Mouse (Mus musculus) lung, postnatal 10 days (tissue): ENCODE data around the gene Sept9.

Source experiments
- DNase-seq: peaks from one replicate; pipeline ENCODE4 v3.0.0; 2021

Sept9 gene

DNA sequence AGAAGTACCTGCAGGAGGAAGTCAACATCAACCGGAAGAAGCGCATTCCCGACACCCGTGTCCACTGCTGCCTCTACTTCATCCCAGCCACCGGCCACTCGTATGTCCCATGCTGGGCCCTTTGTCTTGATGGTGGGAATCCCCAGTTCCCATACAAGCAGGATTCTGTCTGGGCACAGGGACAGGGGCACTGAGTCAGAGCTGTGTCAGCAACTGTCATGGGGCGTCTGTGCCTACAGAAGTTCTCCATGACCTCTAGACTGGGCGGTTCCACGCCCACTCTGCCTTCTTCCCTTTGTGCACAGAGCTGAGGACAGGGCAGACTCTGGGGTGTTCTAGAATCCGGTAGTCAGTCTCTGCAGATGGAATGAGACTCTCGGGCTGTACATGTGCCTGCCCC lies 153.7 kb downstream of the Sept9 start:
- DNase-seq = no peak

DNA sequence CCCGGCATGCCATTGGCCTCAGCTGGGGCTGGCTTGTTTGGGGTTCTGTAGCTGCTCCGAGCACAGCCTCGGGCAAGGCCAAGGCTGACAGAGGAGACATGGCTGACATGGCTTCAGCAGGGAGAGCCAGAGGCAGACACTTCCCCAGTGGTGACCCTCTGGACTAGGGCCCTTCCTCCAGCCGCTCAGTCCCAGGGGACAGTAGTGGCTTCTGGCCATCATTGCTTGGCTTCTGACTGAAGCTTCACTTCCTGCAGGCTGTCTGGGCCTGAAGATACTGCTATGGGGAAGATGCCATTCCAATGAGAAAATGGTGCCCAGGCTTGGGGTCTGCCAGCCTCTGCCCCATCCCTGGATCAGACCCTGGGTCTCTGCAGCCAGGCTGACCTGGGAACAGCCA lies 154.6 kb downstream of the Sept9 start:
- peak; percentile 79 for DNase-seq

DNA sequence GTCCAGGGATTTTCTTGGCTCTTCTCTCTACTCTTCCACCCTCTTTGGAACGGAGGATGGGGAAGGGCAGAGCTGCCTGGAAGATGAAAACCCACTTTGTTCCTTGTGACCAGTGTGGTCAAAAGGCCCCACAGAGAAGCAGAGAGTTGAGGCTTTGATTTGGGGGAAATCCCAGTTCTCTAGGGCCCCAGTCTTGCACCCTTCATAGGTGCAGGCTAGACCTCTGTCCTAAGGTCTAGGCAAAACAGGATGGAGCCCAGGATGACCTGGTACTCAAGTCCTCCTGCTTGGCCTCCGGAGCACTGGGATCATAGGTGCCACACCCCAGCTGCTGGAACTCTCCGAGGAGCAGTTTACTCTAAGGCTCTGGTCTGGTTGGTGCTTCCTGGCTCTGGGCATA lies 157.5 kb downstream of the Sept9 start:
- no peak for DNase-seq

DNA sequence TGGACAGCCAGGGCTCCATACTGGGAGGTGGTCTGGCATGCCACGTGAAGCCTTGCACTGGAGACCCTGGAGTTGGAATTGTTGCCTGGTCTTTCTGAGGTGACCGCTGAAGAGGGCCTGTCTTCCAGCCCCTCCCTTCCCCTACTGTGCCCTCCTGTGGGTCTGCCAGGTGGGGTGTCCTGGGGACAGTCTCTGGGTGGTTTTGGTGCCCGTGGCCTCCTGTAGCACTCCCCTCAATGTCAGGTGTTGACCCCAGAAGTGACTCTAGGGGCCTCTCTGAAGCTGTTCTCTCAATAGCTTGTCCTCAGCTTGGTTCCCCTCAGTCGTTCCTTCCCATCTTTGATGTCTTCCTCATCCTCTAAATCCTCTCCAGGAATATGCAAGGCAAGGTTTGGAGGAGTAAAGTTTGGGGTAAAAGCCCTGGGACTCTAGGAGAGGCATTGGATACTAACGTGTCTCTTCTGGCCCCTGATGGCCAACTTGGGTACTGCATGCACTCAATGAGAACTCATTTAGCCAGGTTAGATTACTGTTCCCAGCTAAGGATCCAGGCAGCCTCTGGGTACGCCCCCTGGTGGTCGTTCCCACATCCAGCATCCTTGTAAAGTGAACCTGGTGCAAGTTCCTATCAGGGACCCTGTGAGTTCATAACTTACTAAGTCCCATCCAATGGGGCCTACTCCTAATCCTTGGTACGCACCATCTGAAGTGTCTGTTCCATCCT lies 158.6 kb downstream of the Sept9 start:
- DNase-seq = peak; percentile 97

DNA sequence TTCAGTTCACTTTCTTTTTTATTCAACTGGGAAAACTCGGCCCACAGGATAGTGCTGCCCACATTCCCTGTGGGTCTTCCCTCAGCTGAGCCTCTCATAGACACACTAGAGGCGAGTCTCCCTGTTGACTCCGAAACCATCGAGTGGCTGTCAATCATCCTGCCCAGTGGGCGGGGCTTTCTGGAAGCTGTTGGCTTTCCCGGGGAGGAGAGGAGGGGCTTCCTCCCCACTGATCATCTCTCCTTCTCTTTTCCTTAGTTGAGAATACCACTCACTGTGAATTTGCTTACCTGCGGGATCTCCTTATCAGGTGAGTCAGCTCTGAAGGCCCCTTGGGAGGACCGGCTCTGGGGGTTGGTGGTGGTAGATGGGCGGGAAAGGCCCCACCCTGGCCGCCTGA lies 159.7 kb downstream of the Sept9 start:
- no peak for DNase-seq

DNA sequence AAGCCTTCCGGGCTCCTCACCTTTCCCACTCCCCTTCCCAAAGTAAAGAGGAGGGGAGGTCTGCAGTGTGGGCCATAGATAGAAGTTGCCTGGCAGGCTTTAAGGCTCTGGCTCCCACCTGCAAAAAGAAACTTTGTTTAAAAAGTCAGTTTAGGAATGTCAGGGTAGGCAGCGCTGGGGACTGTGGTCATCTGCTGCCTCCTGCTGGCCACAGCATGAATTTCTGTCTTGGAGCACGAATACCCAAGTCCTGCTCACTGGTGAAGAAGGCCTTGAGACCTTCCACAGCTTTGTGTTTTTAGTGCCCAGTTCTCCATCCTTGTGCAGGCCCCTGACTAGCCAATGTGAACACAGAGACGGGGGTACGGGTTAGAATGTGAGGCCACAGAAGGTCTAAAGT lies 160.4 kb downstream of the Sept9 start:
- DNase-seq = peak; percentile 85

DNA sequence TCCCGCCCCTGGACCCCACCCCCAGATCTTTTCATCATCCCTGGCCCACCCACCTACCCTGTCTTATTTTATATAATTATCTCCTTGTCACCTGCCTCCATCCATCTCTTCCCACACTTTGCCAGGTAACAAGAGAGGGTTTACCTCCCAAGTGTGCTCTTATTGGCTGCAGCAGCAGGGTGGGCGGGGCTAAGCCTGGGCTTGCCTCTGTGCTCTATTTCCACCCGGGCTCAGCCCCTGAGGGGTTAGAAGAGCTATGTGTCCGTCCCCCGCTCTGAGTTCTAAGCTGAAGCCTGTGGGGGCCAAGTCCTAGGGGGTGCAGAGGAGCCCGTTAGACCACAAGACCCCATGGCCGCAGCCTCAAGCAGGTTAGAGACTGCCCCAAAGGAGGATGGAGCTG lies 161.1 kb downstream of the Sept9 start:
- no peak for DNase-seq

DNA sequence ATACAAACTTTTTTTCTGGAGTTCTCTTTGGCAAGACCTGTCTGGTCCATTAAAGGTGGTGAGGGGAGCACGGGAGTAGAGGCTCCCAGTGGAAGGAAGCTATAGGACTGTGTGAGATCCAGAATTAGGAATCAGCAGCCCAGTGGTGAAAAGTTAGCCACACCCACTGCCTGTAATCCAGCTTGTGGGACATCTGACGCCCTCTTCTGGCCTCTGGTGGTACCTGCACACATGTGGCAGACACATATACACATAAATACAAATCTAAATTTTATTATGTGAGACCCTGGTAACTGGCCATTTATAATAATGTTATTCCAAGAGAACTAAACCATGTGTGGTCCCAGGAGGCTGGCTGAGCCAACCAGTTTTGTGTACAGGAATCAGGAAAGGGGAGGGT lies 162.8 kb downstream of the Sept9 start:
- DNase-seq = no peak

DNA sequence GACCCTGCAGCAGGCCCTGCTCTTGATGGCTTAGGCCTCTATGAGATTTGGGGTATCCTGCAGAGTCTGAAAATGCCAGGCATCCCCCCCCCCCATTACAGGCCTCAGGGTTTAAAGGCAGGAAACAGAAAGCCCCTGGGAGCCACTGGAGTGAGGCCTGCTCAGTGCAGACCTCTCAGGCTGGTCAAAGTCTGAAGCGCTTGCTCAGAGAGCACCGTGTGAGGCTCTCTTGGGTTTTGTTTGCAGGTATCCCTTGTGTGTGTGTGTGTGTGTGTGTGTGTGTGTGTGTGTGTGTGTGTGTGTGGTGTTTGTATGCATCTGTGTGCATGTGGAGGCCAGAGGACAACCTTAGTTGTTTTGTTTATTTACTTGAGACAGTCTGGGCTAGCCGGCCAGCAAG lies 164.5 kb downstream of the Sept9 start:
- no peak for DNase-seq

DNA sequence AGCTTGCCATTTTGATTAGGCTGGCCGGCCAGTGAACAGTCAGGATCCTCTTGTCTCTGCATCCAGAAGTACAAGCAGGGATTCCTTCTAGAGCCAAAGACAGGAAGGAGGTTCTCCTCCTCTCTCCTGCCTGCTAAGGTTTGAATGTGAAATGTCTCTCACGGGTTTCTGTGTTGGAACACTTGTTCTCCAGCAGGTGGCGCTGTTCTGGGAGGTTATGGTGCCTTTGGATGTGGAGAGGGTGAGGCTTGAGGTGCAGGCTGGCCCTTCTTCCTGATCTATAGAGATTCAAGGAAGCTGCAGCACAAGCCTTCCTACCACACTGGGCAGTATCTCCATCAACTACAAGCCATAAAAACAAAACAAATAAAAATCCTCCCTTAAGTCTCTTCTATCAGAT lies 167.0 kb downstream of the Sept9 start:
- DNase-seq = peak; percentile 61

DNA sequence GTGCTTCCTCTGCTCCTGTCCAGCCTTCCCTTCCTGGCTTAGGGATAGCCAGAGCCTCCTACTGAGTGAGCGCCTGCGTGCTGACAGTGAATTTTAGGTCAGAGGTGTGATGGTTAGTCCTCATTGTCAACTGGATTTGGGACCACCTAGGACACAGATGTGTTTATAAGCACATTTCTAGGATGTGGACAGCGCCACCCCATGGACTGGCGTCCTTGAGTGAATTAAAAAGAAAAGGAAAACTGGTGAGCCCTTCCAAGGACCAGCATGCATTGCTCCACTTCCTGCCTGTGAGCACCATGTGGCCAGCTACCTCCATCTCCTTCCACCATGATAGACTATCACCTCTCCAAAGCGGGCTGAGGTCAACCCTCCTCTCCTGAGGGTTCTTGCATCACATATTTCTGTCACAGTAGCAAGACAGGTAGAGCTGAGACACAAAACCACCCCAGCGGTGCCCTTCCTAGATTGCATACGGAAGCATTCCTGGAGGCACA lies 167.4 kb downstream of the Sept9 start:
- DNase-seq = no peak

DNA sequence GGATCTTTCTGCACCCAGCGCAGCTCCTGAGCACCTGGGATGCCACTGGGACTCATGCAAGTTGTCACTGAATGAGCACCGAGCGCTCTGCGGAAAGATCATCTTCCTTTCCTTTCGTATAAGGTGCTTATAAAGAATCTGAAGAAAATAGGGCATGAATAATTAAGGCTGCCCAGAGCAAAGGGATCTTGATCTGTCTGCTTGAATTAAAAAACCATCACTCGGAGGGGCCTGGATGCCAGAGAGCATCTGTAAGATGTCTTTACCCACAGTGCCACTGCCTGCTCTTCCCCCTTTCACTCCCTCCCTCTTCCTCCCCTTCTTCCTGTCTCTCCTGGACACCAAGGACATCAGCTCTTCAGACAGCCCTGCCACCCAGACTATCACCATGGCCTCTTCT lies 168.5 kb downstream of the Sept9 start:
- no peak for DNase-seq

DNA sequence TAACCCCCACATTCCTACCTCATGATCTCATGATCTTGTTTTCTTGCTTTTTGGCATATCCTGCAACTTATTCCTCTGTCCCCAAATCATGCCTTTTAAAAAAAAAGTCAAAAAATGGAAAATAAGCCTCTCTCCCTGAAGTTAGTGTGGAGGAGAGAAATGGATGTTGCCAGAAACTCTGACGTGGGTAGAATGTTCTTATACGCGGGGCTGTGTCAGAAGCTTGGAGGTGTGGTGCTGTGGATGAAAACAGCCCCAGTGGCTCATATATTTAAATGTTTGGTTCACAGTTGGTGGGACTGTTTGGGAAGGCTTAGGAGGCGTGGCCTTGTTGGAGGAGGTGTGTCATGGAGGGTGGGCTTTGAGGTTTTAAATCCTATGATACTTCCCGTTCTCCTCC lies 169.9 kb downstream of the Sept9 start:
- no peak for DNase-seq

DNA sequence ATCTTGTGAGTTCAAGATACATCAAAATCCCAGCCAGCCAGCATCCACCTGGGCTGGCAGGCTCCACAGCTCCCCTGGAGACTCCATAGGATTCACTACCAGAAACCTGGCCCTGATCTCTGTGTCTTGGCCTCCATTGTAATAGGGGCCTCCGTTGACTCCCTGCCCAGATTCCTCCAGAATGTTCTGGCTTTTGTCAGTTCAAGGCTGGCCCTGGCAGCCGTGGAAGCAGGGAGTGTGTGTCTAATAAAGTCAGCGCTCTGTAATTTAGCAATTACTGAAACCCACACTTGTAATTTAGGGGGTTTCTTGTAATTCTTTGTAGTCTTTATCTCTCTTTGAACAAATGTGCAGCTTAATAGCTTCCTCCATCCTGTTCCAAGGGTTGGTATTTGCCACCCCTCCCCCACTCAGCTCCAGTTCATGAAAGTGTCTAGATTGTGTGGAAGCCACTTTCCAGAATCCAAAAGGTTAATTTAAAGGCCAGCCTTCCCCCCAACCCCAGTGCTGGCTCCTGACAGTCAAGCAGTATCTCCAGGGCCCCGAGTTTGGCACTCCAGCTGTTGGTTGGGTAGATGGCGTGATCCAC lies 170.9 kb downstream of the Sept9 start:
- no peak for DNase-seq

DNA sequence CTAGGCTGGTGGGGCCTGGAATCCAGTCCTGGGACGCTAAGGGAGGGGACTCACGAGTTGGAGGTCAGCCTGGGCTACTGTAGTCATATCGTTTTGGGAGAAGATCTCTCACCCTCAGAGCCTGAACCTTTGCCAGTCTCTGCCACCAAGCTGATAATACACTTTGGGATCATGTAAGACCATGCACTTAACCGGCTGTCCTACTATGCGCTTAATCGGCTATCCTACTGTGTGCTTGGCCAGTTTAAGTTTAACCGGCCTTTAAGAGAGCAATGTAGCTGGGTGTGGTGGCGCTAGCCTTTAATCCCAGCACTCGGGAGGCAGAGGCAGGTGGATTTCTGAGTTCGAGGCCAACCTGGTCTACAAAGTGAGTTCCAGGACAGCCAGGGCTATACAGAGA lies 173.1 kb downstream of the Sept9 start:
- no peak for DNase-seq

DNA sequence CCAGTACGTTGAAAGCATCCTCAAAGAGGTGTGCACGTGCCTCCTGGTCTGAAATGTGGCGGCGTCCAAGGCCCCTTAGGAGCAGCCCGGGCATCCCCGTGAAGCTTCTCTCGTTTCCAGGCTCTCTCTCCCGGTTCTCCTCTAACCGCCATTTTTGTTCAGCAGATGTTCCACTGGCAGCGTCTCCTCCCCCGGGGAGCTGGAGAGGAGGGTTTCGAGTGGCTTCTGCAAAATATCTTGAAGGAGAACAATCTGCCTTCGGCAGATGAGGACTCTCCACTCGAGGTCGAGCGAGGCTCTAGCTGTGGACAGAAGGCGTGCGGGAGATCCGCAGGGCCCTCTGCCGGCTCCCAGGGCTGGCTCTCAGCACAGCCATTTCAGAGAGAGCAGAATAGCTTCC lies 173.7 kb downstream of the Sept9 start:
- no peak for DNase-seq

DNA sequence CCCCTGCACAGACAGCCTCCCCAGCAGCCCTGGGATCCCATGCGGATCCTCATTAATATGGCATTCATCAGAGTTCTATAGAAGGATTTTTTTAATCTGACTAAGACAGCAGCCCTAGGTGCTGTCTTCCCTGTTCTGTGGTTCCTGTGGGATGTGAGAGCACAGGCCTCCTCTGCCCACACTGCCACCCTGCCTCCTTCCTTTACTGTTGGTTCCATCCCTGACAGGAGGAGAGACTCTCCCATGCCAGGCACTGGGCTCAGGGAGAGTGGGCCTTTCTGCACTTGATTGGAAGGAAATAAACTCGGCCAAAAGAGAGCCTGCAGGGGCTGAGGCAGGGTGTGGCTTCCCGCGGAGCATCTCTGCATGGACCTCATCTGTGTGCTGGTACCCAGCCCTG lies 174.4 kb downstream of the Sept9 start:
- no peak for DNase-seq

DNA sequence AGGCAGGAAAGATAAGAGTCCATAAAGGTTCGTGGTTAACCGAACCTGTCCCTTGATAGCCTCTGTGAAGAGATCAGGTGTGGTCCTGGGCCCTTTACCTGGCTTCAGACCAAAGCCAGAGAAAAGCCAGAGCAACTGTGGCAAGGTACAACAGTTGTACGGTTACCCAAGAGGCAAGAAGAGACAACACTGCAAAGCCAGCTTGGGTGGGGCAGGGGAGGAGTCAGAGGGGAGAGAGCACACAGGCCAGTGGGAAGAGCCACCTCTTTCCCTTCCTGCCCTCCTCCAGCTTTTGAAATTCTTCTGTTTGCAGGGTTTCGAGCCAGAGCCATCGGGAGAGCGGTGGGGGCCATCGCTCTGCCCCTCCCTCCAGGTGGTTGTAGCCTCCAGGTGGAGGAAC lies 174.8 kb downstream of the Sept9 start:
- DNase-seq = no peak

DNA sequence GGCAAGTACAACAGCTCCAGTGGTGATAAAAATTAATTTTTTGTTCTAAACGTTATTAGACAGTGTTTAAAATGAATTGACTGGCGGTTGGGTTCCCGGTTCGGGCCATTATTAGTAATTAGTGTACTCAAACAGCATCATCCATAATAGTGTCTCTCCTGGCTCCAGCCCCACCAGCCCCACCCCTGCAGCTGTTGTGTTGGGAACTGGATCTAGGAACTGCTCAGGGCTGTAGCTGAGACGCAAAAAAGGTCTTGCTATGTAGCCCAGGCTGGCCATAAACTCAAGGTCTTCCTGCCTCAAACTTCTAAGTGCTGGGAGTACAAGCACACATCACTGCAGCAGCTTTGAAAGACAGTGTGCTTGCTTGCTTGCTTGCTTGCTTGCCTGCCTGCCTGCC lies 180.3 kb downstream of the Sept9 start:
- no peak for DNase-seq

DNA sequence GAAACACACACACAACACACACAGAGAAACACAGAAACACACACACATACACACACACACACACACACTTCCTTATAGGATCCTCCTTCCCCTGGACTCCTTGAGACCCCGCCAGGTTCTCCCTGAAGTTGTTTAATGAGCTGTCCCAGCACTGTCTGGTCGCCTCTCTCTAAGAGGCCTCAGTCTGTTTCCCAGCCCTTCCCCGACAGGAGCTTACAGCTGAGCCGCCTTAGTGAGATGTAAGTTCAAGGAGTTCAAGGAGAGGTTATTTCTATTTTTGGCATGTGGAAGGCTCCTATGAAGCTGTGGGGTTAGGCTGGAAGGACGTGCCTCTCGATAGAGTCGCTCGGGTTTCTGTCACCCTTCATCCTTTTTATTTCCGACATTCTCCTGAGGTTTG lies 184.8 kb downstream of the Sept9 start:
- DNase-seq = no peak

DNA sequence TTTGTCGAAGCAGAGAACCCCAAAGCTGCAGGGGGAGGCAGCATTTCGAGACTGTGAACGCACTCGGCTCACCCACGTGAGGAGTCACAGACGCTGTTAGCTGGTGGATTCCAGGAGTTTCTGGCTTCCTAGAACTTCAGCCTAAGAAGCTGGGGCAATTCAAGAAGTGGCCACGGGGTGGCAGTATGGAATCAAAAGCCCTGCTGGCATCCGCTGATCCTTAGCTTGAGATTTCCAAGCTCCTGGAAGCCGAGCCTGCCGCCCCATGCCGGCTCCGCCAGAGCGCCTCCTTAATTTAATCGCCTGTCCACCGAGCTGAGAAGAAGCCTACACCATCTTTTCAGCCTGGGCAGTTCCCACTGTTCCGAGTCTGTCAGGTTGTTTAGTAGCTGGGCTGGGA lies 185.4 kb downstream of the Sept9 start:
- peak; percentile 93 for DNase-seq

DNA sequence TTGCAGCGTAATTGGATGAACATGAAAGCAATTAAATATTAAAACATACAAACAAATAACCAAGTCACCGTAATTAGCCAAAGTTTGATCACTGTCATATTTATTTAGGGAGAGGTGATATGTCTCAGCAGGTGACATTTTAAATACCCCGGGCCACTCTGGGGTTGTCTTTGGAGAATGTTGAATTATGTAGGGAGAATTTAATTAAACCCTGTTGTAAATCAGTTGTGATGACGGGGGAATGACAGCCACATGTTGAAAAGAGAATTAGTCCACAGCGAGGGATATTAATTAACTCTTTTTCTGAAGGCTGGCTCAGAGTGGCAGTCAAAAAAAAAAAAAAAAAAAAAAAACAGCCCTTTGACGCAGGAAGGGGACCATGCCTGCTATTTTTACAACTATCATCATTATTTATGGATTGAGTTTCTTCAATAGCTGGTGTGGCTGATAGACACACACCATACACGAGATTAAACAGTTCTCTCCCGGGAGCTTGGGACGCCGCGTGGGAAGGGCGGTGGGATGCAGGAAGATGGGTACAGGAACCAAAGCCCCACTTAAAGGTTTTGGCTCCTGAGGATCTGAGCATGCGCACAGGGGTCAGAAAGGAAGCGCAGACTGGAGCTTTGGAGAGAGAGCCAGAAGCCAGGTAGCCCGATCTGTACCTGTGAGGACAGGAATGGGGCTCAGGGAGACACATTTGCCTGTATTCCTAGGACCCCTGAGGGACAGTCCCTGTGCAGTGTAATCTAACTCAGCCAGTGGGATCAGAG lies 186.1 kb downstream of the Sept9 start:
- DNase-seq = no peak

DNA sequence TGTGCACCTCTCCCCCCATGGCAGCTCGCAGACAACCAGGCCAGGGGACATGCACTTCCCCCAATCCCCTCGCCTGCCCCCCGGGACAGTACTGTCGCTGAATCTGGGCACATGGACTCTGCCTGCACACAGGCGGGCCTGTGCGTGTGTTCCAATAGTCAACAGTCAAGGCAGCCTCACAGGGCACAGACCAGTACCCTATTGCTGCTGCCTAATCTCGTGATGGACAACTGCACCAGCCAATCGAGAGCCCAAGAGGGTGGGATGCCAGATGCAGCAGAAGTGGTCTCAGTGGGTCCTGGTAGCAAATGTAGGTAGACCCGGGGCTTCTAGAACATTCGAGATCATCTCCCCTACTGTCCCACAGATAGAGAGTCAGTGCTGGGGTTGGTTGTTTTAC lies 187.8 kb downstream of the Sept9 start:
- DNase-seq = no peak

DNA sequence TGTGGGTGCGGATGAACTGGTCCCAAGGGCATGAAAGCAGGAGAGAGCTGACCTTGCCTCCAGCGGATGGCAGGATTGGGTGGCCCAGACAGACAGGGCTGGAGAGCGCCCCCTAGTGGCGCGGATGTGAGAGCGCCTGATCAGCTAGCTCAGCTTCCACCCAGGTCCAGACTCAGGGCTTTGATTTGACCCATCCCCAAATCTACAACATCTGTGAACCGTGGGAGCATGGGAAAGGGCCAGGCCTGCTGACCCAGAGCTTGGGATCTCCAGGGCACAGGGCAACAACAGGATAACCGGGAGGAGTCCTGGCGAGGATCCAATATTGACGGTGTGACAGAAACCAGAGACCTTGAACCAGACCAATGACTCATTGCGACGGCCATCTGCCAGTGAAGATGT lies 190.5 kb downstream of the Sept9 start:
- peak; percentile 63 for DNase-seq
